Mouse (Mus musculus) forebrain, postnatal 0 days (tissue): ENCODE measurements at regions not wholly inside any gene's neighbourhood (a gene's known extent, or its start where the extent isn't known, plus 50 kb on each side); places are given as distances from the start of the nearest gene placed in this dataset.
A peak's percentile ranks its signal among the peaks of the same experiment; 100 is the strongest.

Source experiments
- ATAC-seq: fragments of 200-750 bp; cut with Nextera tagmentation; 2 replicates; pipeline ENCODE4 v1.8.0; 2017; ENCODE audit warnings: mild to moderate bottlenecking, moderate library complexity
- DNase-seq: peaks from one replicate; pipeline ENCODE4 v3.0.0-alpha.2; 2015
- H3K27ac ChIP-seq: fragments of 300-500 bp; sonication (generic); 2 replicates; pipeline ENCODE4 v1.5.1; 2014; ENCODE audit warnings: low read depth, mild to moderate bottlenecking, antibody characterized with exemption, low read length, moderate library complexity, mixed read lengths
- H3K27me3 ChIP-seq: fragments of 300-500 bp; sonication (generic); 2 replicates; pipeline ENCODE4 v1.6.1; 2014; ENCODE audit warnings: mild to moderate bottlenecking, low read length, mixed read lengths; ENCODE audit not compliant: insufficient read depth
- H3K36me3 ChIP-seq: fragments of 300-500 bp; sonication (generic); 2 replicates; pipeline ENCODE4 v1.6.1; 2014; ENCODE audit warnings: mild to moderate bottlenecking, moderate library complexity; ENCODE audit not compliant: insufficient read depth
- H3K4me1 ChIP-seq: fragments of 300-500 bp; sonication (generic); 2 replicates; pipeline ENCODE4 v1.6.1; 2014; ENCODE audit warnings: antibody characterized with exemption; ENCODE audit not compliant: insufficient read depth
- H3K4me2 ChIP-seq: fragments of 300-500 bp; sonication (generic); 2 replicates; pipeline ENCODE4 v1.6.1; 2014; ENCODE audit warnings: low read depth, mild to moderate bottlenecking, moderate library complexity
- H3K4me3 ChIP-seq: fragments of 300-500 bp; sonication (generic); 2 replicates; pipeline ENCODE4 v1.5.1; 2014; ENCODE audit warnings: low read depth, low read length, mixed read lengths
- H3K9ac ChIP-seq: fragments of 300-500 bp; sonication (generic); 2 replicates; pipeline ENCODE4 v1.6.1; 2014; ENCODE audit warnings: mild to moderate bottlenecking
- H3K9me3 ChIP-seq: fragments of 300-500 bp; sonication (generic); 2 replicates; pipeline ENCODE4 v1.6.1; 2016; ENCODE audit warnings: low read length
- CTCF ChIP-seq: sonication (generic); IDR thresholded peaks from 2 replicates; pipeline ENCODE4 v1.5.1; 2016; ENCODE audit warnings: antibody characterized with exemption, control low read depth, low read depth
- WGBS: fragments of 180-500 bp; shearing (Covaris S2); extraction: QIAGEN DNeasy Blood & Tissue Kit; methylation state at CpG from one replicate; pipeline ENCODE4 v1.1.7; 2014; 5-methylcytosine and 5-hydroxymethylcytosine counted together

- 0 out of 2 replicates have a peak, but pooled peaks have one; percentile 7 for TF ChIP-seq CTCF
- no peak overlapping the region for H3K4me2 ChIP-seq
- H3K27me3 ChIP-seq = no peaks in the 10 kb centered on the region
- no peaks in the 10 kb centered on the region for H3K36me3 ChIP-seq
- no peak overlapping the region for H3K9ac ChIP-seq
- H3K4me3 ChIP-seq = no peak overlapping the region
- WGBS = 85% methylated on average over 4 of the region's 4 CpGs
- no peaks in the 10 kb centered on the region for H3K4me1 ChIP-seq
- no peak overlapping the region for H3K27ac ChIP-seq
- no peak for ATAC-seq
- H3K9me3 ChIP-seq = no peaks in the 10 kb centered on the region
- DNase-seq = peak; percentile 25
Observed at GRCm38 (mm10) chr15:24556806-24557205, 856.8 kb downstream of the Basp1 start.

- Histone ChIP-seq H3K9ac (no peak overlapping the region), H3K4me3 (no peak overlapping the region), H3K4me1 (no peaks in the 10 kb centered on the region), H3K27me3 (no peaks in the 10 kb centered on the region), H3K36me3 (no peaks in the 10 kb centered on the region), H3K27ac (no peak overlapping the region), H3K9me3 (no peaks in the 10 kb centered on the region), H3K4me2 (no peak overlapping the region)
- TF ChIP-seq CTCF = no peak
- ATAC-seq (no peak), DNase-seq (no peak)
- 91% methylated on average over 3 of the region's 3 CpGs for WGBS
Observed at GRCm38 (mm10) chr15:24550108-24550507, 863.5 kb downstream of the Basp1 start.

GRCm38 (mm10) chr15:24530065-24530464 is 883.5 kb downstream of the Basp1 start:
- no peak for ATAC-seq
- no peak overlapping the region for H3K9ac ChIP-seq
- H3K4me1 ChIP-seq = no peaks in the 10 kb centered on the region
- H3K9me3 ChIP-seq = no peaks in the 10 kb centered on the region
- no peak overlapping the region for H3K4me2 ChIP-seq
- H3K27me3 ChIP-seq = no peaks in the 10 kb centered on the region
- DNase-seq = no peak
- H3K27ac ChIP-seq = no peak overlapping the region
- WGBS = 79% methylated on average over 3 of the region's 3 CpGs
- no peak for TF ChIP-seq CTCF
- H3K4me3 ChIP-seq = no peak overlapping the region
- no peaks in the 10 kb centered on the region for H3K36me3 ChIP-seq

- Histone ChIP-seq H3K4me3 (no peak overlapping the region), H3K4me1 (no peaks in the 10 kb centered on the region), H3K27me3 (no peaks in the 10 kb centered on the region), H3K9me3 (no peaks in the 10 kb centered on the region), H3K36me3 (no peaks in the 10 kb centered on the region), H3K27ac (no peak overlapping the region), H3K9ac (no peak overlapping the region), H3K4me2 (no peak overlapping the region)
- DNase-seq (no peak), ATAC-seq (no peak)
- 78% methylated on average over 5 of the region's 5 CpGs for WGBS
- no peak for TF ChIP-seq CTCF
Observed at GRCm38 (mm10) chr15:24527379-24527778, 886.2 kb downstream of the Basp1 start.

- DNase-seq = no peak
- no peak for TF ChIP-seq CTCF
- Histone ChIP-seq H3K9ac (no peak overlapping the region), H3K36me3 (no peaks in the 10 kb centered on the region), H3K27ac (no peak overlapping the region), H3K4me3 (no peak overlapping the region), H3K4me1 (no peaks in the 10 kb centered on the region), H3K9me3 (no peaks in the 10 kb centered on the region), H3K27me3 (no peaks in the 10 kb centered on the region), H3K4me2 (no peak overlapping the region)
- WGBS = 86% methylated on average over 9 of the region's 9 CpGs
- ATAC-seq = no peak
Observed at GRCm38 (mm10) chr15:24513926-24514325, 899.6 kb downstream of the Basp1 start.

GRCm38 (mm10) chr15:24501907-24502559 is 911.5 kb downstream of the Basp1 start:
- 52% methylated on average over 9 of the region's 9 CpGs for WGBS
- H3K9ac ChIP-seq = no peak overlapping the region

GRCm38 (mm10) chr15:24486235-24486634 is 927.3 kb downstream of the Basp1 start:
- Histone ChIP-seq H3K36me3 (no peaks in the 10 kb centered on the region), H3K9me3 (no peaks in the 10 kb centered on the region), H3K27ac (no peak overlapping the region), H3K4me2 (no peak overlapping the region), H3K4me3 (no peak overlapping the region), H3K4me1 (no peaks in the 10 kb centered on the region), H3K27me3 (no peaks in the 10 kb centered on the region), H3K9ac (no peak overlapping the region)
- no peak for TF ChIP-seq CTCF
- DNase-seq (no peak), ATAC-seq (no peak)
- 93% methylated on average over 2 of the region's 2 CpGs for WGBS

More at GRCm38 (mm10) chr15:24501907-24502559, 911.5 kb downstream of the Basp1 start:
- Histone ChIP-seq H3K36me3 (no peaks in the 10 kb centered on the region), H3K4me3 (no peak overlapping the region), H3K27me3 (no peaks in the 10 kb centered on the region), H3K4me1 (peaks cover 4% of the 10 kb centered on the region; the same call in 1 of the 2 replicates), H3K9me3 (no peaks in the 10 kb centered on the region), H3K4me2 (peak overlapping the region; percentile 1; the same call in 1 of the 2 replicates), H3K27ac (no peak overlapping the region)
- DNase-seq (peak; percentile 24), ATAC-seq (peak; percentile 67)
- no peak for TF ChIP-seq CTCF
